Comparison of ENCODE assay signal across 8 mouse cellular contexts in the genomic region with DNA sequence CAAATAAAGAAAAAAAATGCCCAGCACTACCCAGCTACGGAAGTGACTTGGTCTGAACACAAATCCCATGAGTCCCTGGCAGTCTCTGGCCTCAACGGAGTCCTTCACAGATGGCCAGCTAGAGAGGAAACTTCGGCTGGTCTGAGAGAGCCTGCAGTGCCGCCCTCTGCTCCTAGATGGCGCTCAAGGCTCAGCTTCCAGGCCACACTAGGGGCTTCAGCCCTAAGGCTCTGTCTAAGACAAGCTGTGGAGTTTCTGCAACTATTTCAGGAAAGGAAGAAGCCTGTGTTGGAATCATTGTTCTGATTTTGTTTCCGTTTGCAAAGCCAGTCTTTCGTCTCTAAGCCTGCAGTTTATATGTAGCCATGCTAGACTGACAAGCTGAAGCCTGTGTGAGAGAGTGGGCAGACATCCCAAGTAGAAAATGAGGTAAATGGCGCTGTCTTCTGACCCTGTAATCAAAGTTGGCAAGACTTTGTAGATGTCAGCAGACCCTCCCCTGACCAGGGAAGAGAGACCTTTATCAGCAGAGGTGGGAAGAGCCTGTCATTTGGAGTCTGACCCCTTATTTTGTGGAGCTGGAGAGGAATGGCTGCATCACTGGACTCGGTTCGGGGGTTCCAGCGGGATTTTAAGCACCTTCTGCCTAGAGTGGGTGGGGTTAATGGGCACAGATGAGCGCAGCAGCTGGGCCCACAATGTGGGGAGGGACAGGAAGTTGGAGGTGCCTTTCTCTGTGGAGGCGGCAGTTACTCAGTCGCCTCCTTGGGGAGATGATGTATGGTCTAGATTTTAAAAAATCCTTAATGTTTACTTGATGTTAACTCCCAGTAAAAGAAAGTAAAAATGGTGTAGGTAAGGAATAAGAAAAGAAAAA.
A peak's percentile ranks its signal among the peaks of the same experiment; 100 is the strongest.
DNase-seq lines count a peak whose midpoint lies in the region; ATAC-seq and TF ChIP-seq lines count a peak whose summit lies in the region.

No protein-coding gene starts in this region.

- ATAC-seq in liver, embryonic 12.5 days, result no peak
- ATAC-seq in embryonic facial prominence, embryonic 15.5 days (ENCODE audit: insufficient number of reproducible peaks, low FRiP score, low TSS enrichment, low read depth), result peak; percentile 51
- ATAC-seq in heart, embryonic 12.5 days (ENCODE audit: insufficient number of reproducible peaks, low FRiP score), result peak; percentile 59; the same call in 1 of the 2 replicates
- peak; percentile 75 for ATAC-seq in kidney, postnatal 0 days (replicated peaks; ENCODE audit: low FRiP score, low read depth)
- ATAC-seq in liver, embryonic 11.5 days (replicated peaks; ENCODE audit: low FRiP score), result peak; percentile 61
- ATAC-seq in neural tube, embryonic 15.5 days (ENCODE audit: low FRiP score), result peak; percentile 70; the same call in 1 of the 2 replicates

- 0 out of 2 replicates have a peak, but pooled peaks cover 4% of the 10 kb centered on the region for H3K9me3 ChIP-seq in liver, embryonic 12.5 days (replicated peaks)
- 0 out of 2 replicates have a peak, but pooled peaks cover 2% of the 10 kb centered on the region for H3K9me3 ChIP-seq in embryonic facial prominence, embryonic 15.5 days (replicated peaks)
- peaks cover 8% of the 10 kb centered on the region for H3K9me3 ChIP-seq in heart, embryonic 12.5 days (replicated peaks)
- no peaks in the 10 kb centered on the region; the same call in 1 of the 2 replicates for H3K9me3 ChIP-seq in kidney, postnatal 0 days (replicated peaks; ENCODE audit: low read length)
- H3K9me3 ChIP-seq in liver, embryonic 11.5 days (ENCODE audit: control insufficient read depth, low read length), result 0 out of 2 replicates have a peak, but pooled peaks cover 2% of the 10 kb centered on the region
- H3K9me3 ChIP-seq in neural tube, embryonic 15.5 days (replicated peaks), result no peaks in the 10 kb centered on the region

- H3K27ac ChIP-seq in liver, embryonic 12.5 days, result no peak overlapping the region
- H3K27ac ChIP-seq in embryonic facial prominence, embryonic 15.5 days (replicated peaks), result peak overlapping the region; percentile 51; the same call in 1 of the 2 replicates
- H3K27ac ChIP-seq in heart, embryonic 12.5 days (ENCODE audit: poor library complexity, severe bottlenecking), result no peak overlapping the region
- H3K27ac ChIP-seq in kidney, postnatal 0 days, result peak overlapping the region; percentile 47; the same call in 1 of the 2 replicates
- no peak overlapping the region for H3K27ac ChIP-seq in liver, embryonic 11.5 days (ENCODE audit: low read depth, low read length)
- H3K27ac ChIP-seq in neural tube, embryonic 15.5 days (replicated peaks), result no peak overlapping the region

- H3K36me3 ChIP-seq in liver, embryonic 12.5 days, result no peaks in the 10 kb centered on the region
- no peaks in the 10 kb centered on the region for H3K36me3 ChIP-seq in embryonic facial prominence, embryonic 15.5 days
- H3K36me3 ChIP-seq in heart, embryonic 12.5 days, result no peaks in the 10 kb centered on the region
- no peaks in the 10 kb centered on the region for H3K36me3 ChIP-seq in kidney, postnatal 0 days (ENCODE audit: insufficient read depth, low read length)
- no peaks in the 10 kb centered on the region for H3K36me3 ChIP-seq in liver, embryonic 11.5 days (ENCODE audit: control insufficient read depth, insufficient read depth, low read length)
- H3K36me3 ChIP-seq in neural tube, embryonic 15.5 days, result no peaks in the 10 kb centered on the region

- H3K4me3 ChIP-seq in liver, embryonic 12.5 days, result no peak overlapping the region
- H3K4me3 ChIP-seq in embryonic facial prominence, embryonic 15.5 days (replicated peaks), result no peak overlapping the region
- no peak overlapping the region for H3K4me3 ChIP-seq in heart, embryonic 12.5 days
- H3K4me3 ChIP-seq in kidney, postnatal 0 days (replicated peaks; ENCODE audit: low read depth, low read length), result no peak overlapping the region
- no peak overlapping the region for H3K4me3 ChIP-seq in liver, embryonic 11.5 days (ENCODE audit: low read depth, low read length)
- H3K4me3 ChIP-seq in neural tube, embryonic 15.5 days (replicated peaks), result no peak overlapping the region

- H3K27me3 ChIP-seq in liver, embryonic 12.5 days (replicated peaks), result no peaks in the 10 kb centered on the region
- H3K27me3 ChIP-seq in embryonic facial prominence, embryonic 15.5 days, result 0 out of 2 replicates have a peak, but pooled peaks cover 5% of the 10 kb centered on the region
- no peaks in the 10 kb centered on the region for H3K27me3 ChIP-seq in heart, embryonic 12.5 days (replicated peaks)
- no peaks in the 10 kb centered on the region for H3K27me3 ChIP-seq in kidney, postnatal 0 days (ENCODE audit: insufficient read depth, low read length)
- no peaks in the 10 kb centered on the region for H3K27me3 ChIP-seq in liver, embryonic 11.5 days (replicated peaks; ENCODE audit: control insufficient read depth, insufficient read depth, low read length)
- H3K27me3 ChIP-seq in neural tube, embryonic 15.5 days (replicated peaks), result no peaks in the 10 kb centered on the region

- no peak overlapping the region for H3K4me2 ChIP-seq in liver, embryonic 12.5 days
- H3K4me2 ChIP-seq in embryonic facial prominence, embryonic 15.5 days (replicated peaks), result no peak overlapping the region
- no peak overlapping the region for H3K4me2 ChIP-seq in heart, embryonic 12.5 days
- H3K4me2 ChIP-seq in kidney, postnatal 0 days (ENCODE audit: low read length), result peak overlapping the region; percentile 25; the same call in 1 of the 2 replicates
- no peak overlapping the region for H3K4me2 ChIP-seq in liver, embryonic 11.5 days
- H3K4me2 ChIP-seq in neural tube, embryonic 15.5 days, result no peak overlapping the region

- peak; percentile 97 for TF ChIP-seq CTCF in kidney, postnatal 0 days (IDR thresholded peaks at IDR 0.05; ENCODE audit: low read depth)

- DNase-seq in liver, result peak; percentile 62
- peak; percentile 92 for DNase-seq in kidney, postnatal 0 days (ENCODE audit: low spot score)
- DNase-seq in liver, embryonic 11.5 days (ENCODE audit: low spot score), result peak; percentile 63
- DNase-seq in testis, postnatal 10 days (ENCODE audit: low spot score), result peak; percentile 89

- no peak overlapping the region for H3K9ac ChIP-seq in liver, embryonic 12.5 days
- H3K9ac ChIP-seq in embryonic facial prominence, embryonic 15.5 days, result no peak overlapping the region
- no peak overlapping the region for H3K9ac ChIP-seq in heart, embryonic 12.5 days
- no peak overlapping the region for H3K9ac ChIP-seq in kidney, postnatal 0 days (ENCODE audit: low read depth, low read length)
- H3K9ac ChIP-seq in liver, embryonic 11.5 days (ENCODE audit: low read depth, low read length), result no peak overlapping the region
- no peak overlapping the region for H3K9ac ChIP-seq in neural tube, embryonic 15.5 days (replicated peaks)

- WGBS in liver, embryonic 12.5 days (ENCODE audit: insufficient replicate concordance), result 35% methylated on average over 14 of the region's 14 CpGs
- WGBS in embryonic facial prominence, embryonic 15.5 days, result 34% methylated on average over 14 of the region's 14 CpGs
- 40% methylated on average over 14 of the region's 14 CpGs for WGBS in heart, embryonic 12.5 days
- 16% methylated on average over 14 of the region's 14 CpGs for WGBS in kidney, postnatal 0 days
- WGBS in liver, embryonic 11.5 days, result 42% methylated on average over 14 of the region's 14 CpGs
- 45% methylated on average over 14 of the region's 14 CpGs for WGBS in neural tube, embryonic 15.5 days

- no peaks in the 10 kb centered on the region for H3K4me1 ChIP-seq in liver, embryonic 12.5 days
- H3K4me1 ChIP-seq in embryonic facial prominence, embryonic 15.5 days, result peaks cover 4% of the 10 kb centered on the region; the same call in 1 of the 2 replicates
- no peaks in the 10 kb centered on the region for H3K4me1 ChIP-seq in heart, embryonic 12.5 days (replicated peaks)
- H3K4me1 ChIP-seq in kidney, postnatal 0 days (replicated peaks; ENCODE audit: insufficient read depth, low read length), result 0 out of 2 replicates have a peak, but pooled peaks cover 4% of the 10 kb centered on the region
- no peaks in the 10 kb centered on the region for H3K4me1 ChIP-seq in liver, embryonic 11.5 days (replicated peaks; ENCODE audit: control insufficient read depth, insufficient read depth, low read length)
- H3K4me1 ChIP-seq in neural tube, embryonic 15.5 days, result 0 out of 2 replicates have a peak, but pooled peaks cover 4% of the 10 kb centered on the region

Comparison
In these comparisons a context has a peak if more than half of its experiments do, and no peak if none do; other contexts are left out.
1. H3K27ac ChIP-seq: peak in embryonic facial prominence, embryonic 15.5 days (single experiment) and kidney, postnatal 0 days (single experiment); none in liver, embryonic 12.5 days (single experiment), heart, embryonic 12.5 days (single experiment), liver, embryonic 11.5 days (single experiment) and neural tube, embryonic 15.5 days (single experiment).
2. Peak in every context shown above with its lines, with median percentiles within 50 percentile points of each other: DNase-seq.